Mouse (Mus musculus) bone marrow macrophage, adult 2 months (primary cell): Measurements from ENCODE around the gene Myo16.

Experiments
- CTCF ChIP-seq: IDR thresholded peaks from 2 replicates; pipeline ENCODE4 v1.5.1; 2012; ENCODE audit warnings: low read depth, mild to moderate bottlenecking, low read length, moderate library complexity
- POLR2A ChIP-seq: IDR thresholded peaks from 2 replicates; pipeline ENCODE4 v1.6.1; 2012; ENCODE audit warnings: mild to moderate bottlenecking, low read depth, low read length, borderline replicate concordance

DNA sequence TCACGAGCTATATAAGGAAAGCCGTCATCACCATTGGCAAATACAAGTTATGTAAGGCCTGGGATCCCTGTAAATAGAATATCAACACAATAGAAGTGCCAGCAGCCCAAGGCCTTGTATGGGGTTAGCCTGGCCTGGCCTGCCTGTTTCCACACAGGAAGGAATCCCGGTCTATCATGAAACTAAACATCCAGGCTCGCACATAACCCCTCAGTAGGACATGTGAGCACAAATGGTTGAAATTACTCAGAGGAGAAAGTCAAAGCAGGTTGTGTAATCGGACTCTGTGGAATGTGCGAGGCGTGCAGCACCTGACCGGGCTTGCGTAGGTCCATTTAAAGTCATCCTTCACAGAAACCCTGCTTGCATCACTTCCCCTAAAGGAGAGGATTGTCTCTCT is 499.6 kb downstream of the Myo16 start:
- TF ChIP-seq POLR2A: no peak
- TF ChIP-seq CTCF: no peak
